Mouse (Mus musculus): ENCODE measurements around the gene Prune1. TPM values are rescaled to one million over a fixed set of nuclear protein-coding genes. Genes with fewer than 3 reads are reported as not detected.

Prune1 gene
- polyA plus RNA-seq, 1 experiment: 43.2 TPM

GRCm38 (mm10) chr3:95289419-95289818 is 7.5 kb upstream of the Prune1 start:
- Histone ChIP-seq H3K27me3 (ENCODE audit: control insufficient read depth, insufficient read depth, low read length) (no peaks in the 10 kb centered on the region), H3K4me1 (ENCODE audit: control insufficient read depth, insufficient read depth, low read length) (peaks cover 23% of the 10 kb centered on the region), H3K4me3 (replicated peaks; ENCODE audit: insufficient read depth, low read depth, low read length) (no peak overlapping the region), H3K27ac (ENCODE audit: insufficient read depth, low read length) (no peak overlapping the region)
- TF ChIP-seq POLR2A (IDR thresholded peaks at IDR 0.05; ENCODE audit: borderline replicate concordance, insufficient read depth, low read length) (no peak), CTCF (IDR thresholded peaks at IDR 0.05; ENCODE audit: borderline replicate concordance, insufficient read depth, low read depth, low read length) (no peak)
- WGBS: 16% methylated on average over 4 of the region's 4 CpGs
- DNase-seq: peak; percentile 82 to 93

GRCm38 (mm10) chr3:95287541-95287940 is 5.7 kb upstream of the Prune1 start:
- 78% methylated on average over 3 of the region's 3 CpGs for WGBS
- Histone ChIP-seq H3K4me1 (ENCODE audit: control insufficient read depth, insufficient read depth, low read length) (peaks cover 19% of the 10 kb centered on the region), H3K4me3 (replicated peaks; ENCODE audit: insufficient read depth, low read depth, low read length) (no peak overlapping the region), H3K27me3 (ENCODE audit: control insufficient read depth, insufficient read depth, low read length) (no peaks in the 10 kb centered on the region), H3K27ac (ENCODE audit: insufficient read depth, low read length) (no peak overlapping the region)
- TF ChIP-seq CTCF (IDR thresholded peaks at IDR 0.05; ENCODE audit: borderline replicate concordance, insufficient read depth, low read depth, low read length) (no peak), POLR2A (IDR thresholded peaks at IDR 0.05; ENCODE audit: borderline replicate concordance, insufficient read depth, low read length) (no peak)
- DNase-seq: no peak

GRCm38 (mm10) chr3:95286510-95286909 is 4.6 kb upstream of the Prune1 start:
- peak in 1 of 2 experiments; percentile 5 for DNase-seq
- 73% methylated on average over 7 of the region's 7 CpGs for WGBS
- Histone ChIP-seq H3K27ac (ENCODE audit: insufficient read depth, low read length) (no peak overlapping the region), H3K4me1 (ENCODE audit: control insufficient read depth, insufficient read depth, low read length) (peaks cover 19% of the 10 kb centered on the region), H3K4me3 (replicated peaks; ENCODE audit: insufficient read depth, low read depth, low read length) (no peak overlapping the region), H3K27me3 (ENCODE audit: control insufficient read depth, insufficient read depth, low read length) (no peaks in the 10 kb centered on the region)
- TF ChIP-seq CTCF (IDR thresholded peaks at IDR 0.05; ENCODE audit: borderline replicate concordance, insufficient read depth, low read depth, low read length) (no peak), POLR2A (IDR thresholded peaks at IDR 0.05; ENCODE audit: borderline replicate concordance, insufficient read depth, low read length) (no peak)

GRCm38 (mm10) chr3:95286011-95286410 is 4.1 kb upstream of the Prune1 start:
- peaks cover 19% of the 10 kb centered on the region for H3K4me1 ChIP-seq (ENCODE audit: control insufficient read depth, insufficient read depth, low read length)
- H3K27ac ChIP-seq (ENCODE audit: insufficient read depth, low read length): no peak overlapping the region
- TF ChIP-seq POLR2A (IDR thresholded peaks at IDR 0.05; ENCODE audit: borderline replicate concordance, insufficient read depth, low read length): no peak
- no peak for TF ChIP-seq CTCF (IDR thresholded peaks at IDR 0.05; ENCODE audit: borderline replicate concordance, insufficient read depth, low read depth, low read length)
- WGBS: 35% methylated on average over 5 of the region's 5 CpGs
- peak overlapping the region; percentile 25 for H3K4me3 ChIP-seq (replicated peaks; ENCODE audit: insufficient read depth, low read depth, low read length)
- DNase-seq: no peak
- no peaks in the 10 kb centered on the region for H3K27me3 ChIP-seq (ENCODE audit: control insufficient read depth, insufficient read depth, low read length)

- peak overlapping the region; percentile 84 for H3K4me3 ChIP-seq (replicated peaks; ENCODE audit: insufficient read depth, low read depth, low read length)
- DNase-seq: no peak
- TF ChIP-seq CTCF (IDR thresholded peaks at IDR 0.05; ENCODE audit: borderline replicate concordance, insufficient read depth, low read depth, low read length) (no peak), POLR2A (IDR thresholded peaks at IDR 0.05; ENCODE audit: borderline replicate concordance, insufficient read depth, low read length) (no peak)
- no peaks in the 10 kb centered on the region for H3K27me3 ChIP-seq (ENCODE audit: control insufficient read depth, insufficient read depth, low read length)
- no peak overlapping the region for H3K27ac ChIP-seq (ENCODE audit: insufficient read depth, low read length)
- peaks cover 16% of the 10 kb centered on the region for H3K4me1 ChIP-seq (ENCODE audit: control insufficient read depth, insufficient read depth, low read length)
- 54% methylated on average over 5 of the region's 5 CpGs for WGBS
Observed at GRCm38 (mm10) chr3:95285390-95285789, 3.5 kb upstream of the Prune1 start.

GRCm38 (mm10) chr3:95284501-95285281 is 2.8 kb upstream of the Prune1 start:
- no peak for DNase-seq
- 20% methylated on average over 12 of the region's 12 CpGs for WGBS
- H3K4me1 ChIP-seq (ENCODE audit: control insufficient read depth, insufficient read depth, low read length): peaks cover 12% of the 10 kb centered on the region
- peak overlapping the region; percentile 83 for H3K27ac ChIP-seq (ENCODE audit: insufficient read depth, low read length)
- TF ChIP-seq CTCF (IDR thresholded peaks at IDR 0.05; ENCODE audit: borderline replicate concordance, insufficient read depth, low read depth, low read length) (no peak), POLR2A (IDR thresholded peaks at IDR 0.05; ENCODE audit: borderline replicate concordance, insufficient read depth, low read length) (no peak)
- H3K4me3 ChIP-seq (replicated peaks; ENCODE audit: insufficient read depth, low read depth, low read length): peak overlapping the region; percentile 84
- H3K27me3 ChIP-seq (ENCODE audit: control insufficient read depth, insufficient read depth, low read length): no peaks in the 10 kb centered on the region

GRCm38 (mm10) chr3:95284062-95284461 is 2.2 kb upstream of the Prune1 start:
- WGBS: 3% methylated on average over 1 of the region's 1 CpGs
- H3K4me1 ChIP-seq (ENCODE audit: control insufficient read depth, insufficient read depth, low read length): peaks cover 11% of the 10 kb centered on the region
- H3K27ac ChIP-seq (ENCODE audit: insufficient read depth, low read length): peak overlapping the region; percentile 83
- no peaks in the 10 kb centered on the region for H3K27me3 ChIP-seq (ENCODE audit: control insufficient read depth, insufficient read depth, low read length)
- TF ChIP-seq POLR2A (IDR thresholded peaks at IDR 0.05; ENCODE audit: borderline replicate concordance, insufficient read depth, low read length): no peak
- no peak for TF ChIP-seq CTCF (IDR thresholded peaks at IDR 0.05; ENCODE audit: borderline replicate concordance, insufficient read depth, low read depth, low read length)
- no peak for DNase-seq
- H3K4me3 ChIP-seq (replicated peaks; ENCODE audit: insufficient read depth, low read depth, low read length): peak overlapping the region; percentile 84

GRCm38 (mm10) chr3:95283589-95283941 is 1.7 kb upstream of the Prune1 start:
- Histone ChIP-seq H3K27ac (ENCODE audit: insufficient read depth, low read length) (peak overlapping the region; percentile 97), H3K4me1 (ENCODE audit: control insufficient read depth, insufficient read depth, low read length) (peaks cover 11% of the 10 kb centered on the region), H3K27me3 (ENCODE audit: control insufficient read depth, insufficient read depth, low read length) (no peaks in the 10 kb centered on the region), H3K4me3 (replicated peaks; ENCODE audit: insufficient read depth, low read depth, low read length) (peak overlapping the region; percentile 84)
- TF ChIP-seq POLR2A (IDR thresholded peaks at IDR 0.05; ENCODE audit: borderline replicate concordance, insufficient read depth, low read length): no peak
- TF ChIP-seq CTCF (IDR thresholded peaks at IDR 0.05; ENCODE audit: borderline replicate concordance, insufficient read depth, low read depth, low read length): no peak
- no peak for DNase-seq
- WGBS: under 1% methylated on average over 7 of the region's 7 CpGs

Measured in cerebellum, adult 2 months (tissue).